Mouse (Mus musculus) adrenal gland, adult 8-10 months (tissue): Measurements from ENCODE around the gene Apmap. TPM values are rescaled to one million over a fixed set of nuclear protein-coding genes. Genes with fewer than 3 reads are reported as not detected.
A peak's percentile ranks its signal among the peaks of the same experiment; 100 is the strongest.

Experiments used
- DNase-seq: peaks from one replicate; pipeline ENCODE4 v3.0.0; 2022
- total RNA-seq, 4 experiments: library from RNA; stranded (reverse); gene quantifications; 2 replicates each; pipeline ENCODE4 v1.2.4; 2022

Apmap gene
- total RNA-seq = 100 to 1,000 TPM in 2 of 4 experiments, 10 to 100 TPM in 2; 83.0 to 114 (median 103) TPM

GRCm38 (mm10) chr2:150608087-150608799 lies at the start of gene Apmap:
Gene Apmap, minus strand, starts transcription at chr2:150608567.
- DNase-seq = peak; percentile 94

DNA sequence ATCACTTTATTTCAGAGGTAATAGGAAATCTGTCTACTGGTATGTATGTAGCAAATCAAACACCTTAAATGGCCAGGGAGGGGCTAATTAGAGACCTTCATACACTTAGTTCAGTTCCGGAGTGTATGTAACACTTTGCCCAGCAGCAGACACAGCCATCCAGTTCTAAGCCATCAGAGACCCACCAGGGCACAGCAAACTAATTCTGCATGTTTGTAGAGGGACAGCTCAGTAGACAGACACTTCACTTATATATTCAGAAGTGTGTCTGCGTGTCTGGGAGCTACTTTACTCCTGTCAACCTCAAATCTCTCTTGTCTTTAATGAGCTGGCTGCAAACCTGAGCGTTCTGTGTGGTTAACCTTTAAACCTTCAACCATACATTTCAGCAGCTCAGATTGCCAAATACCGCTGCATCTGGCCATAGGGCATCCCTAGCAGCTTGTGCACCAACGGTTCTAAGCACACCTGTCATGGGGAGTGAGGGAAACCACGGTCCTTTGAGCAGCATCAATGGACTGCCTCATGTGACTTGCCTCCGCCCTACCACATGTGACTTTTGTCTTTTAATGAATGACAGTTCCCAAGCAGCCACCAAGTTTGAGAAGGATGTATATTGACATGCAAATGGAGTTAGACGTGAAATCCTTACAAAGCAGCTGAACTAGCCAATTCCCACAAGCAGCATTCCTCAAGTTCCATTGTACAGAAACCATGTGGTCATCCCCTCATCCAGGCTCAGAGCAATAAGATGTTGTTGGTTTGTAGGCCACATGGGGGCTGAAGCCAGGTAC lies 48.8 kb upstream of the Apmap start:
- DNase-seq = no peak

DNA sequence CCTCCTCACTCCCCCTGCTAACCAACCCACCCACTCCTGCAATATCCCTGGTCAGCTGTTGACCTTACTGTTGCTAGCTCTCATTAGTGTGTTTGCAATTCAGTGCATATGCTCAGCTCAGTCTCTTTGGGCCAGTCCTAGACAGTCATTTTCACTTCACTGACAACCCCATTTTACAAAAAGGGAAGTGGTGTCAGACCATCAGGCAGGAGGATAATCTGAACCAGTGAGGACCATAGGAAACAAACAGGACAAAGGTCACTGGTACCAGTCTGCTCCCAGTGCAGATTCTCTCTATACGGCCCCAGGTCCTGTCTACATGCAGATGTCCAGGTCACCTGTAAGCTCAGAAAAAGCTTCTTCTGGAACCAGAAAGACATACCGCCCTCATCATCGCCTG lies 47.7 kb upstream of the Apmap start:
- DNase-seq = no peak

GRCm38 (mm10) chr2:150655290-150655689 lies 46.9 kb upstream of the Apmap start:
- no peak for DNase-seq

DNA sequence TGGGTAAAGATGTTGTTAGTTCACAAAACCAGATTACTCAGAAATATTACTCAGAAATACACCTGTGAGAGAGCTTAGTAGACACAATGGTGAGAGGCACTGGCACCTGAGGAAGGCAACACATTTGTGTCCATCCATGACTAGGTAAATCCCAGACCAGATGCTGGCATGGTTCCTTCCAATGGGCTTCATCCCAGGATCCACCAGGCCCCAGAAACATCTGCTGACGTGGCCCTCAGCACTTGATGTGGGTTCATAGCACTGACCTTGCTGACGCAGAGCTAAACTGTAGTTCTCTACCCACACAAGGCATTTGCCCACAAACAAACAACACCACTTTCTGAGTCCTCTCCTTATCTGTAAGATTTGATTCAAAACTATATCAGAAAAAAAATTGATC lies 46.4 kb upstream of the Apmap start:
- no peak for DNase-seq

DNA sequence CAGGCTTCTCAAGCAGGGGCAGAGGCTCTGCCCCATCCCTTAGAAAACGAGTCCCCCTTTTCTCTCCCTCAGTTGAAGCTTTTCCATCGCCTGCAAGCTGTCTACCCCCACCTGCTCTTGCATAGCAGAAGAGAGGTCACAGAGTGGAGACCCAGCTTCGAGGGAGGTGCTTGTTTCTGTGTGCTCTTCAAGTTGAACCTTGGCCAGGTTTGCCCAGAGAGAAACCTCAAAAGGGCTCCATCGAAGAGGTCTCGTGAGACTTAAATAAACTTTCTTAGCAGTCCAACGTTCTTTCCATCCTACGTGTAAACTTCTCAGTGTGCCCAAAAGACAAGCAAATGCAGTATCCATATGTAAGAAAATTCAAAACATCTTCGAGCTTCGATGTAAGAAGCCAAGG lies 43.0 kb upstream of the Apmap start:
- DNase-seq = no peak

DNA sequence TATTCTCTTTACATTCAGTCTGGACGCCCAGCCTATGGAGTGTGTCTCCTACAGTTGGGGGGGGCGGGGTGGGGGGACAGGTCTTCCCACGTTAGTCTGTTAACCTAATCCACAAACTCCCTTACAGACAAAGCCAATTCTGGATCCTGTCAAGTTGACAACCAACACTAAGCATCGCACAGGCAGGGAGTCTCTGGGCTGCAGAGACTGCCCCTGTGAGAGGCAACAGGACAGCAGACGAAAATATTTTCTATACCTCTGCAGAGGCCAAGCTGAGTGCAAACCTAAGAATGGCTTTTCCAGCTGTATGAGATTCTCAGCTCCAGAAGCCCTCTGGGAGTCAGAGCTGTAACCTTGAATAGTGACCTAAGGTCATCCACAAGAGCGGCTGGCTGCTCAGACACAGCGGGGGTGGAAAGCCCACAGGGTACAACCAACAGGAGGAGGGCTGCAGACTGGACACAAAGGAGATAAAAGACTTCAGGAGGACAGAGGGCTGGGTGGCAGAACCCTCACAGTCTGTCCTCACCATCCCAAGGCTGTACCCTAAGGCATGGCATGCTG lies 42.2 kb upstream of the Apmap start:
- no peak for DNase-seq

GRCm38 (mm10) chr2:150648300-150648895 lies 40.0 kb upstream of the Apmap start:
- DNase-seq = no peak

- no peak for DNase-seq
Observed at GRCm38 (mm10) chr2:150647681-150648299, 39.4 kb upstream of the Apmap start.

DNA sequence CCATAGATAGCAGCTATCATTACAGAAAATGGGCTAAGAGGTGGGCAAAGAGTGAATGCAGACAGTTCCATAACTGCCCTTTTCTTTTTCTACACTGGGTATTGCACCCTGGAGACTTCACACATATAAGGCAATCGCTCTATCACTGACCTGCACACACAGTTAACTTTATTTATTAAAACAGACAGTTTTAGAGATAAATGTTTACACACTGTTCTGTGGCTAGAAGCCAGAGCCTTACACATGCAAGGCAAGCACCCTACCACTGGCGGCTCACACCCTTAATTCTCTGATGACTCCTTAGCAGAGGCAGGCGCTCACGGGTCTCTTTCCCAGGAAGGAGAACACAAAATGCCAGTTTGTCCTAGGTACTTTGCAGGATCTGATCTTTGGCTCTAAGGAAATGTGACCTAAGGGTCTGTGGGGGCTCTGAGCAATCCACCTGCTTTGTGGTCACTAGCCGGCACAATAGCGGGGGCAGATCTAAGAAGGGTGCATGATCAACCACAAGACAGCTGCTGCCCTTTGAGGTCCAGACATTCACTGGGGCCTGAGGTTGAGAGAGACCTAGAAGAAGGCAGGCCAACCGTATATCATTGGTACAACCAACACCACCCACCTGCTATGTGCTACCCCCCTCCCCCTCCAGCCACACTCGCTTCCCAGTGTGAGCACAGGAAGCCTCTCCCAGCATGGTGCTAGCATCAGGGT lies 38.2 kb upstream of the Apmap start:
- DNase-seq = no peak

GRCm38 (mm10) chr2:150645225-150645624 lies 36.9 kb upstream of the Apmap start:
- peak; percentile 28 for DNase-seq

- DNase-seq = no peak
Observed at GRCm38 (mm10) chr2:150643726-150644415, 35.5 kb upstream of the Apmap start.

DNA sequence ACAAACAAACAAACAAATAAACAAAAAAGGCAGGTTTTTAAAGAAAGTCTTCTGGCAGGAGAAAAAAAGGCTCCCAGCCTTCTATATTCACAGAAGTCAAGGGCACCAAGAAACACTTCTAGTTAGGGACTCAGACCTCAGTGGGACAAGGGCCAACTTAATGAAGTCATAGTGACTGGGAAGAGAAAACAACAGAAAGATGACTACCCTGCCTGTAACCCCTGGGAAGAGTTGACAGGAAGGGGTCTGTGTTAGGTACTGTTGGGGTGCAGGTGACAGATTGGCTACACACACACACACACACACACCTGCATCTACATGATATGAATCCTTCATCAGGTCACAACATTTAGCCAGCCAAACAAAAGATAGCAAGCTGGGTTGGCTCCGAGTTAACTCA lies 34.8 kb upstream of the Apmap start:
- DNase-seq = no peak

DNA sequence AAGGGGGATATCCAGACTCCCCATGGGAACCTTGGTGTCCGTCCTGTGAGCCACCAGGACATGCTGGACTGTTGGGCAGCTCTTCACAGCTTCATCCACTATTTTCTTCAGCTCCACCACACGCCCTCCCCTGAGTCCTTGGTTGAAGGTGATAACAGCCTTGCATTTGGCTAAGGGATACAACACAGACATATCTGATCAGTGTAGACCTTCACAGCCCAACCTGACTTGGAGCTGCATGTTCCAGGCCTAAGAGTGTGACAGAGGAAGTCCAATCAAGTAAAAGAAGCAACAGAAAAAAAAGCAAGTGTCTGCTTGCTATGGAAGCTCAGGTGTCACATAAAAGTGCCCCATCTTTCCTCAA lies 30.0 kb upstream of the Apmap start:
- DNase-seq = no peak

DNA sequence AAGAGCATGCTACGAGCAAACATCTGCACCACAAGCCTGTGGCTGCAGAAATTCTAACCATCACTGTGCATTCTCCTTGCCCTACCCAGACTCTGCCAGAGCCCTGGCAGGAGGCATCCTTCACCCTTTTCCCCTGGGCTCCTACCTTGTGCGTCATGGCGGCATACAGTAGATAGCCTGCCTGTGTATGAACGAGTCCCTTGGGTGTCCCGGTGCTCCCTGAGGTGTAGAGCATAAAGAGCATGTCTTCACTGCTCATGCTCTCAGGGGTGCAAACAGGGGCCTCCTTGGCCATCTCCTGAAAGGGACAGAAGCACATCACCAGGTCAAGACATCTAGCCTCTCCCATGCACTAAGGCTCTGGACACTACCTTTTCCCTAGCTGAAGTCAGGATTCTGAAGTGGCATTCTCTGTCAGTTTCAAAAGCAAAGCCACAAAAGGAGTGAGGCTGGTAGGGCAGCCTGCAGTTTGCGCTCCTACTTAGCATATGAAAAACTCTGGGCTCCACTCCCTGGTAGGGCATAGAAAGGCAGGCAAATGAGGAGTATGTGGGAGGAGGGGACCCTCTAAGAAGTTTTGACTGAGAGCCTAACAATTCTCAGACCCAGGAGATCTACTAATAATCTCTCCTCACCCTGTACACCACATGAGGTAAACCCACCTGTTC lies 29.5 kb upstream of the Apmap start:
- DNase-seq = no peak

GRCm38 (mm10) chr2:150635877-150636446 lies 27.6 kb upstream of the Apmap start:
- no peak for DNase-seq

GRCm38 (mm10) chr2:150629255-150629654 lies 20.9 kb upstream of the Apmap start:
- no peak for DNase-seq

DNA sequence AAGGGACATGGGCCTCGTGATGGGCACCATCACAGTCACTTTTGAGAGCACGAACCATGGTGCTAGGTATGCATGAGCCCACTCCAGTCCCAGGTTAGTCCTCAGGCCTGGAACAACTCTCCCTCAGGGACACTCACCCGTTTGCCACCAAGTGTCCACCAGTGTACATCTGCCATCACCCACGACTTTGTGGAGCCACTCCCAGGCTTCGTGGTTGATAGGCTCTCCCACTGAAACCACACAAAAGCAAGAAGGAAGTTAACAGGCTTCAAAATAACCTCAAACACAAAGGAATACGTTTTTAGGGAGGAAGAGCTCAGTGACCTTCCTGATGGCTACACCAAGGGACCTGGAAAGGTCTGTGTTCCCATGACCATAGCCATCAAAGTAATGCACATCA lies 18.8 kb upstream of the Apmap start:
- DNase-seq = no peak

DNA sequence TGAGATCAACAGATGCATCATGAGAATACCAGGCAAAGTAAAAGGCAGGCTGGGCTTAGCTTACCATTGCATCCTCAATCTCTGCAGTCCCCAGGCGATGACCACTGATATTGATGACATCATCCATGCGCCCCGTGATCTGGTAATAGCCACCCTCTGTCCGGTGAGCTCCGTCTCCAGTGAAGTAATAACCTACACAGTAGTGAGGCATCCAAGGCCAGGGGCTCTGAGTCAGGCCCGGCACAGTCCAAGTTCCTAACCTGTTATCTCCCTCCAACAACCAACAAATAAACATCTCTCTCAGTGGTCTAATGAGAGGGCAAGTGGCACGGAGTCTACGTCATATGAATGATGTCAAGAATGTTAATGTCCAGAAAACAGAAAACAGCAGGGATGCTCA lies 16.6 kb upstream of the Apmap start:
- DNase-seq = peak; percentile 26

DNA sequence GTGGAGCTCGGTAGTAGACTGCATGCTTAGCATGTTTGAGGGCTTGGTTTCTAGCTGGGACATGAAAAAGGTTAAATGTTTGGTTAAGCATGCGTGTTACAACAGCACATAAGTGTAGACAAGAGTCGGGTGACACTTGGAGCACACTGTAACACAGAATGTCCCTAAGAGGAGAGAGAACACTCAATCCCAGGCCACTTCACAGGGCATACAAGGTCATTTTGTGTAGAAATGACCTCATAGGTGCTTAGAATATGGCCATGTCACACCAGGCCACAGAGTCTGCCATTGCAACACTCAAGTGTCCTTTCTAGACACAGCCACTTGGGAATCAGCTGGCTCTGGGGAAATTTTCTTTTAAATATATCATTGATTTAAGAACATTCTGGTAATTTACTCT lies 15.6 kb upstream of the Apmap start:
- DNase-seq = no peak

- no peak for DNase-seq
Observed at GRCm38 (mm10) chr2:150621698-150622097, 13.3 kb upstream of the Apmap start.
